Mouse (Mus musculus): Measurements from ENCODE around the gene Itga5. TPM values are rescaled to one million over a fixed set of nuclear protein-coding genes. Genes with fewer than 3 reads are reported as not detected.

Gene Itga5
- polyA plus RNA-seq, 1 experiment from 2014 or later: 64.0 TPM

DNA sequence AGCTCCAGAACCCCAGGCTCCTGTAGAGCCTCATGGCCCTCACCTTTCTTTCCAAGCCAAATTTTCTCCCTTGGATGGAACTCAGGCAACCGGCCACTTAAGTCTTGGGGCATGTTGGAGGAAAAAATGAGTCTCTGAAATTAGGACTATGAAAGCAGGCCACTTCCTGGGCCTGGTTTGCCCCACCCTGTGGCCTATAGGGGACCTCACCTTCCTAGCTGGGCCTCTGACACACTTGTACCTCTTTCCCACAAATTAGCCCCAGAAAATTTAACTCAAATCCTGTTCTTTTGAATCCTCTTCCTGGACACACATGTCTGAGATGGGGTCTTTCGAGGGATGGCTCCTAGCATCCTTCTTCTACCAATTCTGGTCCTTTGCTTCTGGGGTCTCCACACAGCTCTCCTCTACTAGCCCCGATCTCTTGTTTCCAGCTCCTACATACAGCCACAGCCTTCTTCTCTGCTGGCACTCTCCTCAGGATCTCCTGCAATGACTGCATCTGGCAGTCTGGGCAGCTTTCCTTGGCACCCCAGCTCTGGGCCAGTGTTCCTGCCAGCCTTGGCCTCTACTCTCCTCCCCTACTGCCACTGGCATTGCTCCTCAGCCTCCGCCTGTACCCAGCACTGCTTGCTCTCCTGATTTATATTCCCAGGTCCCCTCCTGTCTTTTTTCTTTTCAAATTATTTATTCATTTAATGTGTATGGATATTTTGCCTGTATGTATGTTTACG is 6.5 kb downstream of the Itga5 start:
- no peaks in the 10 kb centered on the region for H3K27me3 ChIP-seq (ENCODE audit: control insufficient read depth, insufficient read depth, low read length)
- no peak overlapping the region for H3K4me3 ChIP-seq (ENCODE audit: low read length)
- peak overlapping the region; percentile 94 for H3K27ac ChIP-seq (ENCODE audit: low read length)
- peaks cover 83% of the 10 kb centered on the region for H3K4me1 ChIP-seq (ENCODE audit: control insufficient read depth, insufficient read depth, low read length)
- H3K4me2 ChIP-seq (ENCODE audit: low read depth, low read length): no peak overlapping the region
- peaks cover 16% of the 10 kb centered on the region; the same call in 1 of the 2 replicates for H3K36me3 ChIP-seq (ENCODE audit: control insufficient read depth, insufficient read depth)
- H3K9me3 ChIP-seq (replicated peaks; ENCODE audit: control insufficient read depth, low read length): no peaks in the 10 kb centered on the region
- no peak for ATAC-seq (replicated peaks; ENCODE audit: extremely low read depth, insufficient read depth, low FRiP score)
- 86% methylated on average over 5 of the region's 5 CpGs for WGBS
- peak overlapping the region; percentile 62 for H3K9ac ChIP-seq (ENCODE audit: low read length)

DNA sequence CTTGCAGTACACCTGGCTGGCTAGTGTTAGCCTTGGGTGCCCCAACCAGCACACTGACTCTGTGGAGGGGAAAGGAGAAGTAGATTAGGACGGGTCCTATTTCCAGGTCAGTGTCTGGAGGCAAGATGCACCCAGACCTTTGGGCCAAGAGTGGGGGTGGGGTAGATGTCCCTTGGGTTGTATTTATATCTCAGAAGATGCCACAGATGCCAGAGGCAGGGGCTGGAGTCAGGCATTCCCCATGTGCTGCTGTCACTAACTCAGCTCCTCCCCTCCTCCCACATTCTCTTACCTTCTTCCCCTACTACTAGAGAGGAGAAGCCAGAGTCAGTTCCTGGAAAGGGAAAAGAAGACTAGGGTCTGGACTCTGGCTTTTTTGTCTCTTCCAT is 7.4 kb downstream of the Itga5 start:
- Histone ChIP-seq H3K4me1 (ENCODE audit: control insufficient read depth, insufficient read depth, low read length) (peaks cover 82% of the 10 kb centered on the region), H3K36me3 (ENCODE audit: control insufficient read depth, insufficient read depth) (peaks cover 23% of the 10 kb centered on the region), H3K9ac (ENCODE audit: low read length) (peak overlapping the region; percentile 30; the same call in 1 of the 2 replicates), H3K27me3 (ENCODE audit: control insufficient read depth, insufficient read depth, low read length) (no peaks in the 10 kb centered on the region), H3K4me2 (ENCODE audit: low read depth, low read length) (peak overlapping the region; percentile 38), H3K27ac (ENCODE audit: low read length) (peak overlapping the region; percentile 94), H3K9me3 (replicated peaks; ENCODE audit: control insufficient read depth, low read length) (no peaks in the 10 kb centered on the region), H3K4me3 (ENCODE audit: low read length) (no peak overlapping the region)
- ATAC-seq (replicated peaks; ENCODE audit: extremely low read depth, insufficient read depth, low FRiP score): peak; percentile 59
- WGBS: 25% methylated on average over 1 of the region's 1 CpGs

DNA sequence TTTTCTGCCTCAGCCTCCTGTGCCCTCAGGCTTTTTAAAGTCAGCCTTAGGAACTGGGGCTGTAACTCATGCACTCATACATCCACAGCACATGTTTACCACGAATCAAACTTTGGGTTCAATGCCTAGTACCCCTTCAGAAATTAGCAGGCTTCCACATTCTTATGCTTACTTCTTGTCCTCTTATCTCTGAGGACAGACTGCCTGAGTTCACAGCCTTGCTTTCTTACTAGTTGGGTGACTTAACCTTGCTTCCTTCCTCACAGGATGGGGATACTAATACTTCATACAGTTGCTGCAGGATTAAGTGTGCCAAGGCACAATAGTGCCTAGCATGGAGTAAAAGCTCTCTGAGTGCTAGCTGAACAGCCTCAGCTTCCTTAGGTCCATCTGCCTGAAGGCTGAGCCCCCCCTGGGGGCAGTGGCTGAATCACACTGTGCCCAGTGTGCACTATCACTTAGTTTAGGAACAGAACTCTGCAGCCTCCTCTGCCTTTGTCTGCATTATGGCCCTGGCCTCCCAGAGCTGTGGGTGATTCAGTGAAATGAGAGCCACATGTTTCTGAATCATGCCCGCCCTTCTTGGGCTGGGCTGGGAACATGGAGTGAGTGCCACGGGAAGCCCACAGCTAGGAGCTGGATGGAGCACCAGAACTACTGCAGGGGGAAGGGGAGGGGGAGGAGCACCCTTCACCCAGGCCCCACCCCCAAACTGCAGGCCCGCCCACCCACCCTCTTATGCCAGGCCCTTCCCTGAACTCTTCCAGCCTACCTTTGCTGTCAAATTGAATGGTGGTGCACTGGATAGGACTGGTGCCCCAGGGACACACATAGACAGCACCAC is 8.1 kb downstream of the Itga5 start:
- peak overlapping the region; percentile 37 for H3K9ac ChIP-seq (ENCODE audit: low read length)
- peak; percentile 56 for ATAC-seq (replicated peaks; ENCODE audit: extremely low read depth, insufficient read depth, low FRiP score)
- H3K9me3 ChIP-seq (replicated peaks; ENCODE audit: control insufficient read depth, low read length): no peaks in the 10 kb centered on the region
- H3K27ac ChIP-seq (ENCODE audit: low read length): peak overlapping the region; percentile 94
- no peak overlapping the region for H3K4me3 ChIP-seq (ENCODE audit: low read length)
- peaks cover 78% of the 10 kb centered on the region for H3K4me1 ChIP-seq (ENCODE audit: control insufficient read depth, insufficient read depth, low read length)
- 36% methylated on average over 4 of the region's 4 CpGs for WGBS
- peak overlapping the region; percentile 38 for H3K4me2 ChIP-seq (ENCODE audit: low read depth, low read length)
- H3K36me3 ChIP-seq (ENCODE audit: control insufficient read depth, insufficient read depth): peaks cover 29% of the 10 kb centered on the region
- no peaks in the 10 kb centered on the region for H3K27me3 ChIP-seq (ENCODE audit: control insufficient read depth, insufficient read depth, low read length)

DNA sequence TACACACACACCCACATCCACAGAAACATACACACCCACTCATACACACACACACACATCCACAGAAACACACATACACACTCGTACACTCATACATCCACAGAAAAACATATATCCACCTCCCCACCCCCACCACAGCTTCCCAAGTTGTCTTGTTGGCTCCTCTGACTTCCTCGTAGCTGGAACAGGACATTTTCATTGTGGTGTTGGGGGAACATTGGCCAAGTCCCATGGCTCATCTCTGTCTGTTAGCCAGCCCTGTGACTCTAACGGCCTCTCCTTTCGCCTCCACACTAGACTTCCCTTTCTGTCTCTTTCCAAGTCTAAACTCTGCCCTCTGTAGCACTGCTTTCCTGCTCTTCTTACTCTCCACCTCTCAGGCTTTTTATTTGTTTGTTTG is 8.7 kb downstream of the Itga5 start:
- H3K4me1 ChIP-seq (ENCODE audit: control insufficient read depth, insufficient read depth, low read length): peaks cover 78% of the 10 kb centered on the region
- 67% methylated on average over 4 of the region's 4 CpGs for WGBS
- H3K36me3 ChIP-seq (ENCODE audit: control insufficient read depth, insufficient read depth): peaks cover 32% of the 10 kb centered on the region
- H3K4me2 ChIP-seq (ENCODE audit: low read depth, low read length): no peak overlapping the region
- no peak overlapping the region for H3K4me3 ChIP-seq (ENCODE audit: low read length)
- H3K9me3 ChIP-seq (replicated peaks; ENCODE audit: control insufficient read depth, low read length): no peaks in the 10 kb centered on the region
- no peak overlapping the region; the same call in 1 of the 2 replicates for H3K9ac ChIP-seq (ENCODE audit: low read length)
- H3K27me3 ChIP-seq (ENCODE audit: control insufficient read depth, insufficient read depth, low read length): no peaks in the 10 kb centered on the region
- ATAC-seq (replicated peaks; ENCODE audit: extremely low read depth, insufficient read depth, low FRiP score): no peak
- H3K27ac ChIP-seq (ENCODE audit: low read length): peak overlapping the region; percentile 94

DNA sequence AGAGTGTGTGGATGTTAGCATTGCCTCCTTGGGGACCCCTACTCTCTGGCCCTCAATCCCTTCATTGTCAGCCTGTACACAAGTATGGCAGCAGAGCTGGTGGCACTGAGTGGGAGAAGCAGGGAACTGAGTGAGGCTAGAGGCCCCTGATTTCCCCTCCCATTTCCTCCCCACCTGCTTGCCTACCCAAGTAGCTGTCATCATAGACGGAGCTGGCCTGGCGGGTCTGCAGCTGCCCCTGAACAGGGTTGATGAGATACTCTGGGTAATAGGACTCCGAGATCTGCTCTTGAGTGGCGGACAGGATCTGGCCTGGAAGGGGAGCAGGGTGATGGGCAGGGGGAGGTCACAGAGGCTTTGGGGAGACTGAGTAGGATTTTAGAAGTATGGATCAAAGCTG is 10.4 kb downstream of the Itga5 start:
- Histone ChIP-seq H3K4me1 (ENCODE audit: control insufficient read depth, insufficient read depth, low read length) (peaks cover 63% of the 10 kb centered on the region), H3K9me3 (replicated peaks; ENCODE audit: control insufficient read depth, low read length) (no peaks in the 10 kb centered on the region), H3K4me2 (ENCODE audit: low read depth, low read length) (no peak overlapping the region), H3K4me3 (ENCODE audit: low read length) (no peak overlapping the region), H3K36me3 (ENCODE audit: control insufficient read depth, insufficient read depth) (peaks cover 39% of the 10 kb centered on the region), H3K9ac (ENCODE audit: low read length) (peak overlapping the region; percentile 51), H3K27me3 (ENCODE audit: control insufficient read depth, insufficient read depth, low read length) (no peaks in the 10 kb centered on the region), H3K27ac (ENCODE audit: low read length) (peak overlapping the region; percentile 94)
- WGBS: 43% methylated on average over 4 of the region's 4 CpGs
- ATAC-seq (replicated peaks; ENCODE audit: extremely low read depth, insufficient read depth, low FRiP score): no peak

DNA sequence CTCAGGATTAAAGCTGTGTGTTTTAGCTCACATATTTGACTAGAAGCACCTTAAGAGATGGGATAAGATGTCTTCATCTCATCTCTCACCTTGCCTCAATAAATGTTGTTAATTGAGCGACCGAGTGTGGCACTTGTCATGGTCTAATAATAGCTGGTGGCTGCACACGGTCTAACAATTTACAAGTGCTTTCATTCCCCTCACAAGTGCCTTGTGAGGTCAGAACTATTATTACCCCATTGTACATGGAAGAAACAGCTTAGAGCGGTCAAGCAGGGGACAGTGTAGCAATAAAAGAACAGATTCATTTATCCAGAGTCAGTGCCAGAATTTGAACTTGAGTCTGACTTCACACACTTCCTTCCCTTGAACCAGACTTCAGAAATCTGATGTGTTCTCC is 11.1 kb downstream of the Itga5 start:
- Histone ChIP-seq H3K27ac (ENCODE audit: low read length) (peak overlapping the region; percentile 94), H3K9ac (ENCODE audit: low read length) (peak overlapping the region; percentile 51), H3K4me3 (ENCODE audit: low read length) (no peak overlapping the region)

DNA sequence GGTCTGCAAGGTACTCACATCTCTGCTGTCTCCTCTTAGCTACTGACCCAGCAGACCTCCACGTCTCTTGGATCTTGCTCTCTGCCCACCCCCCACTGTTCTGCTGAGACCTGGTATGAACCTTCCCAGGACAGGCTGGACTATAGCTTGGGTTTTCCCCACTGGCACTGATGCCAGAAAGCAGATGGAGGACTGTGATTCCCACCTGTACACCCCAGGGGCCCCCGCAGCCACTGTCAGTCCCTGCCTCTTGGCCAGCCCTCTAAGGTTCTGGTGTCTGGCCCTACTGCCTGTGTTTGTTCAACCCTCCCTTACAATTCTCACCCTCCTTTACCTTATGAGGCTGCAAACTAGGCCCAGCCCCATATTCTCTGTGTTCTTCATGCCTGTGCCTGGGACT is 11.9 kb downstream of the Itga5 start:
- WGBS: 78% methylated on average over 2 of the region's 2 CpGs
- H3K4me3 ChIP-seq (ENCODE audit: low read length): no peak overlapping the region
- H3K9me3 ChIP-seq (replicated peaks; ENCODE audit: control insufficient read depth, low read length): no peaks in the 10 kb centered on the region
- peaks cover 54% of the 10 kb centered on the region for H3K36me3 ChIP-seq (ENCODE audit: control insufficient read depth, insufficient read depth)
- H3K27me3 ChIP-seq (ENCODE audit: control insufficient read depth, insufficient read depth, low read length): no peaks in the 10 kb centered on the region
- no peak overlapping the region; the same call in 1 of the 2 replicates for H3K4me2 ChIP-seq (ENCODE audit: low read depth, low read length)
- H3K9ac ChIP-seq (ENCODE audit: low read length): peak overlapping the region; percentile 43
- no peak for ATAC-seq (replicated peaks; ENCODE audit: extremely low read depth, insufficient read depth, low FRiP score)
- peak overlapping the region; percentile 94 for H3K27ac ChIP-seq (ENCODE audit: low read length)
- H3K4me1 ChIP-seq (ENCODE audit: control insufficient read depth, insufficient read depth, low read length): peaks cover 51% of the 10 kb centered on the region

More for the DNA sequence above, 11.1 kb downstream of the Itga5 start:
- peak overlapping the region; percentile 15 for H3K4me2 ChIP-seq (ENCODE audit: low read depth, low read length)
- H3K27me3 ChIP-seq (ENCODE audit: control insufficient read depth, insufficient read depth, low read length): no peaks in the 10 kb centered on the region
- H3K36me3 ChIP-seq (ENCODE audit: control insufficient read depth, insufficient read depth): peaks cover 46% of the 10 kb centered on the region
- H3K4me1 ChIP-seq (ENCODE audit: control insufficient read depth, insufficient read depth, low read length): peaks cover 58% of the 10 kb centered on the region
- ATAC-seq (replicated peaks; ENCODE audit: extremely low read depth, insufficient read depth, low FRiP score): peak; percentile 76
- no peaks in the 10 kb centered on the region for H3K9me3 ChIP-seq (replicated peaks; ENCODE audit: control insufficient read depth, low read length)
- 47% methylated on average over 4 of the region's 4 CpGs for WGBS

- H3K9ac ChIP-seq (ENCODE audit: low read length): 0 out of 2 replicates have a peak overlapping the region, but pooled peaks have one; percentile 43
- H3K4me2 ChIP-seq (ENCODE audit: low read depth, low read length): no peak overlapping the region
- no peaks in the 10 kb centered on the region for H3K27me3 ChIP-seq (ENCODE audit: control insufficient read depth, insufficient read depth, low read length)
- H3K9me3 ChIP-seq (replicated peaks; ENCODE audit: control insufficient read depth, low read length): no peaks in the 10 kb centered on the region
- no peak for ATAC-seq (replicated peaks; ENCODE audit: extremely low read depth, insufficient read depth, low FRiP score)
- peaks cover 41% of the 10 kb centered on the region for H3K4me1 ChIP-seq (ENCODE audit: control insufficient read depth, insufficient read depth, low read length)
- peaks cover 64% of the 10 kb centered on the region for H3K36me3 ChIP-seq (ENCODE audit: control insufficient read depth, insufficient read depth)
- H3K27ac ChIP-seq (ENCODE audit: low read length): 0 out of 2 replicates have a peak overlapping the region, but pooled peaks have one; percentile 28
- WGBS: 89% methylated on average over 11 of the region's 11 CpGs
- no peak overlapping the region for H3K4me3 ChIP-seq (ENCODE audit: low read length)
Measured at GRCm38 (mm10) chr15:103353511-103354256, 12.9 kb downstream of the Itga5 start.
